Mouse (Mus musculus) MEL (cell line): ENCODE results near the gene S100a13.

ENCODE experiments used
- CTCF ChIP-seq, 3 experiments: IDR thresholded peaks in 2 of 3; conservative IDR thresholded peaks in 1 of 3; 2 replicates each; pipeline ENCODE4 v1.5.1; 2011 to 2012; ENCODE audit warnings: low read length in 3 of 3, low read depth in 2 of 3, mild to moderate bottlenecking in 2 of 3, improper control_type of control experiment in 1 of 3, inconsistent platforms in 1 of 3, mixed read lengths in 1 of 3, moderate library complexity in 1 of 3; ENCODE audit not compliant: control insufficient read depth in 1 of 3, insufficient read depth in 1 of 3, poor library complexity in 1 of 3, severe bottlenecking in 1 of 3
- ELF1 ChIP-seq: IDR thresholded peaks from 2 replicates; pipeline ENCODE4 v1.6.1; 2014; ENCODE audit warnings: low read depth, mild to moderate bottlenecking, inconsistent platforms, low read length, improper control_type of control experiment, moderate library complexity
- MAX ChIP-seq: IDR thresholded peaks from 2 replicates; pipeline ENCODE4 v1.6.1; 2011; ENCODE audit warnings: low read length, improper control_type of control experiment
- NELFE ChIP-seq: IDR thresholded peaks from 2 replicates; pipeline ENCODE4 v1.6.1; 2011; ENCODE audit warnings: low read depth, low read length, improper control_type of control experiment
- POLR2A ChIP-seq, 2 experiments: IDR thresholded peaks; 2 replicates each; pipeline ENCODE4 v1.6.1; 2011 to 2012; ENCODE audit warnings: low read length in 2 of 2, mild to moderate bottlenecking in 2 of 2, control low read depth in 1 of 2, improper control_type of control experiment in 1 of 2, low read depth in 1 of 2, moderate library complexity in 1 of 2; ENCODE audit not compliant: control insufficient read depth in 1 of 2, insufficient read depth in 1 of 2, poor library complexity in 1 of 2
- TBP ChIP-seq: IDR thresholded peaks from 2 replicates; pipeline ENCODE4 v1.8.0; 2011; ENCODE audit warnings: low read depth, low read length, improper control_type of control experiment
- TCF12 ChIP-seq: IDR thresholded peaks from 2 replicates; pipeline ENCODE4 v1.6.1; 2014; ENCODE audit warnings: low read depth, mild to moderate bottlenecking, inconsistent platforms, low read length, improper control_type of control experiment, moderate library complexity
- ZC3H11A ChIP-seq: IDR thresholded peaks from 2 replicates; pipeline ENCODE4 v1.6.1; 2012; ENCODE audit warnings: low read depth, mild to moderate bottlenecking, inconsistent platforms, low read length, improper control_type of control experiment
- ZNF384 ChIP-seq: IDR thresholded peaks from 2 replicates; pipeline ENCODE4 v1.6.1; 2012; ENCODE audit warnings: low read depth, mild to moderate bottlenecking, inconsistent platforms, low read length, improper control_type of control experiment

DNA sequence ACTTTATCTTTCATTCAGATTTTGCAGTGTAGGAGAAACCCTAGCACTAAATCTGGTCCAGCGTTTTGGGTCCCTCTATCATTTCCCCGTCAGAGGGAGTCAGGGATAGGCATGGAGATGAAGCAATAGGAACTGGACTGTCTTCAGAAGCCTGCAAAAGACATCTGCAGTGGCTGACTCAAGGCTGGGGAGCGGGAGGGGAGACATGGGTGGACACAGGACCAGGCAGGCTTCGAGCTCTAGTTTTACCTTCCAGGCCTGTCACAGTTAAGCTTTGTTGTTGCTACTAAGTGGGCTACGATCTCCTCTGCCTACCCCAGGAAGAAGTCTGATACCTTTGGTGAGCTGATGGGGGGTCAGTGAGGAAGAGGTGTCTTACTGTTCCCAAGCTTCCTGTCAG is 2.0 kb upstream of the S100a13 start:
- TF ChIP-seq NELFE (no peak), POLR2A (IDR thresholded peaks at IDR 0.05; ENCODE audit: control insufficient read depth in 1 of 2, insufficient read depth in 1 of 2, low read depth in 1 of 2, low read length in 2 of 2, poor library complexity in 1 of 2) (no peak), TCF12 (no peak), CTCF (IDR thresholded peaks at IDR 0.05 in 2 of 3, conservative IDR thresholded peaks at IDR 0.05 in 1 of 3; ENCODE audit: control insufficient read depth in 1 of 3, insufficient read depth in 1 of 3, low read depth in 2 of 3, low read length in 3 of 3, poor library complexity in 1 of 3, severe bottlenecking in 1 of 3) (no peak), ZC3H11A (no peak), ZNF384 (no peak), ELF1 (no peak), TBP (no peak), MAX (no peak)
